Mouse (Mus musculus) heart, embryonic 14.5 days (tissue): ENCODE data around the gene Ppm1n. TPM values are rescaled to one million over a fixed set of nuclear protein-coding genes. Genes with fewer than 3 reads are reported as not detected.
A peak's percentile ranks its signal among the peaks of the same experiment; 100 is the strongest.

Source experiments
- ATAC-seq: fragments of 200-750 bp; cut with Nextera tagmentation; 2 replicates; pipeline ENCODE4 v1.8.0; 2017; ENCODE audit warnings: low read depth, moderate TSS enrichment; ENCODE audit not compliant: insufficient number of reproducible peaks, insufficient read depth, low FRiP score
- H3K27ac ChIP-seq, 2 experiments: fragments of 200-500 bp in 1 of 2; fragments of 300-500 bp in 1 of 2; sonication (generic) in 1 of 2; replicated peaks in 1 of 2; 2 replicates each; pipeline ENCODE4 v1.5.1; 2012 to 2014; ENCODE audit warnings: low read depth in 2 of 2, low read length in 2 of 2, control low read depth in 1 of 2, mild to moderate bottlenecking in 1 of 2, mixed read lengths in 1 of 2; ENCODE audit not compliant: control insufficient read depth in 1 of 2, insufficient read depth in 1 of 2
- H3K27me3 ChIP-seq: fragments of 300-500 bp; sonication (generic); 2 replicates; pipeline ENCODE4 v1.6.1; 2014; ENCODE audit warnings: mild to moderate bottlenecking, low read length, control low read depth; ENCODE audit not compliant: control insufficient read depth, insufficient read depth
- H3K36me3 ChIP-seq: fragments of 300-500 bp; sonication (generic); 2 replicates; pipeline ENCODE4 v1.6.1; 2014; ENCODE audit warnings: mild to moderate bottlenecking, control low read depth, low read length, mixed read lengths; ENCODE audit not compliant: control insufficient read depth, insufficient read depth
- H3K4me1 ChIP-seq, 2 experiments: fragments of 200-500 bp in 1 of 2; fragments of 300-500 bp in 1 of 2; sonication (generic) in 1 of 2; 2 replicates each; pipeline ENCODE4 v1.6.1; 2012 to 2014; ENCODE audit warnings: low read length in 2 of 2, control low read depth in 1 of 2, mixed read lengths in 1 of 2; ENCODE audit not compliant: control insufficient read depth in 2 of 2, insufficient read depth in 2 of 2
- H3K4me2 ChIP-seq: fragments of 300-500 bp; sonication (generic); 2 replicates; pipeline ENCODE4 v1.6.1; 2014; ENCODE audit warnings: mild to moderate bottlenecking, low read length
- H3K4me3 ChIP-seq, 2 experiments: fragments of 200-500 bp in 1 of 2; fragments of 300-500 bp in 1 of 2; sonication (generic) in 1 of 2; 2 replicates each; pipeline ENCODE4 v1.5.1; 2012 to 2014; ENCODE audit warnings: low read length in 2 of 2, mild to moderate bottlenecking in 2 of 2, control low read depth in 1 of 2, low read depth in 1 of 2, moderate library complexity in 1 of 2; ENCODE audit not compliant: control insufficient read depth in 1 of 2, insufficient read depth in 1 of 2
- H3K9ac ChIP-seq: fragments of 300-500 bp; sonication (generic); 2 replicates; pipeline ENCODE4 v1.6.1; 2014; ENCODE audit warnings: mild to moderate bottlenecking, low read length
- H3K9me3 ChIP-seq: fragments of 300-500 bp; sonication (generic); 2 replicates; pipeline ENCODE4 v1.6.1; 2016; ENCODE audit warnings: low read length, control low read depth; ENCODE audit not compliant: control insufficient read depth
- WGBS: fragments of 180-500 bp; shearing (Covaris S2); extraction: QIAGEN DNeasy Blood & Tissue Kit; methylation state at CpG from one replicate; pipeline ENCODE4 v1.1.7; 2014; 5-methylcytosine and 5-hydroxymethylcytosine counted together
- polyA plus RNA-seq: library from polyadenylated mRNA; unstranded; fragments of >200 nt; fragmentation: Nextera tagmentation; extraction: Ambion mirVana; gene quantifications from 2 replicates; pipeline ENCODE4 v1.2.1, GENCODE M21; 2014

The Ppm1n gene
- polyA plus RNA-seq, 1 experiment from 2014 or later: 0.20 TPM

- Histone ChIP-seq H3K4me1 (peaks cover 15 to 33% of the 10 kb centered on the region in 2 experiments), H3K4me2 (no peak overlapping the region), H3K27me3 (no peaks in the 10 kb centered on the region), H3K9me3 (no peaks in the 10 kb centered on the region), H3K27ac (no peak overlapping the region), H3K4me3 (no peak overlapping the region), H3K9ac (no peak overlapping the region), H3K36me3 (peaks cover 8% of the 10 kb centered on the region)
- WGBS: 92% methylated on average over 3 of the region's 3 CpGs
- ATAC-seq: no peak
Observed at GRCm38 (mm10) chr7:19231849-19232248, 48.0 kb downstream of the Ppm1n start.

DNA sequence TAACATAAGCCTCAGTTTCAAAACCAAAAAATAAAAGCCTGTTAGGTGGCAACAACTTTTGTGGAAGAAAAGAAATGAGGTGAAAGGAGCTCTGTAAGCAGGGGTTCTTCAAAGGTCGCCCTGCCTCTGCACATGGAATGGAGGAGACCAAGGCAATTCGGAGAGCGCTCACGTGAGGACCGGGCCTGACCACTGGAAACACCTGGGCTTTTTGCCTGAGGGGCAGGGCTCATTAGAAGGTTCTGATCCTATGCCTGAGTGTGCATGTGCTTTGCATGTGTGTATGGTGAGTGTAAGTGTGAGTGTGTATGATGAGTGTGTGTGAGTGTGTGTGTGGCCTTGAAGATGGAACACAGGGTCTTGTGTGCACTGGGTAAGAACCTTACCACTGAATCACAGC is 49.0 kb downstream of the Ppm1n start:
- peaks cover 9 to 25% of the 10 kb centered on the region in 2 experiments for H3K4me1 ChIP-seq
- H3K9me3 ChIP-seq: no peaks in the 10 kb centered on the region
- H3K27me3 ChIP-seq: no peaks in the 10 kb centered on the region
- H3K36me3 ChIP-seq: peaks cover 8% of the 10 kb centered on the region
- over 99% methylated on average over 5 of the region's 5 CpGs for WGBS
- ATAC-seq: no peak
- H3K9ac ChIP-seq: no peak overlapping the region
- H3K27ac ChIP-seq: no peak overlapping the region
- no peak overlapping the region for H3K4me2 ChIP-seq
- H3K4me3 ChIP-seq: no peak overlapping the region

- ATAC-seq: no peak
- H3K4me1 ChIP-seq: peaks cover 7 to 19% of the 10 kb centered on the region in 2 experiments
- peak overlapping the region; percentile 83; the same call in 1 of the 2 replicates for H3K9ac ChIP-seq
- peaks cover 15% of the 10 kb centered on the region for H3K36me3 ChIP-seq
- H3K27me3 ChIP-seq: no peaks in the 10 kb centered on the region
- no peak overlapping the region for H3K27ac ChIP-seq
- WGBS: 86% methylated on average over 2 of the region's 2 CpGs
- no peak overlapping the region for H3K4me3 ChIP-seq
- no peaks in the 10 kb centered on the region for H3K9me3 ChIP-seq
- H3K4me2 ChIP-seq: no peak overlapping the region
Observed at GRCm38 (mm10) chr7:19230041-19230580, 49.8 kb downstream of the Ppm1n start.

GRCm38 (mm10) chr7:19229404-19229803 is 50.5 kb downstream of the Ppm1n start:
- peak overlapping the region; percentile 83 for H3K9ac ChIP-seq
- H3K9me3 ChIP-seq: no peaks in the 10 kb centered on the region
- ATAC-seq: no peak
- peak overlapping the region in 1 of 2 experiments; percentile 79; a peak in 2 of 4 replicates for H3K27ac ChIP-seq
- 39% methylated on average over 5 of the region's 5 CpGs for WGBS
- peaks cover 16% of the 10 kb centered on the region for H3K36me3 ChIP-seq
- H3K4me3 ChIP-seq: peak overlapping the region; percentile 75 to 76
- peaks cover 7 to 17% of the 10 kb centered on the region in 2 experiments for H3K4me1 ChIP-seq
- peak overlapping the region; percentile 84 for H3K4me2 ChIP-seq
- H3K27me3 ChIP-seq: no peaks in the 10 kb centered on the region

DNA sequence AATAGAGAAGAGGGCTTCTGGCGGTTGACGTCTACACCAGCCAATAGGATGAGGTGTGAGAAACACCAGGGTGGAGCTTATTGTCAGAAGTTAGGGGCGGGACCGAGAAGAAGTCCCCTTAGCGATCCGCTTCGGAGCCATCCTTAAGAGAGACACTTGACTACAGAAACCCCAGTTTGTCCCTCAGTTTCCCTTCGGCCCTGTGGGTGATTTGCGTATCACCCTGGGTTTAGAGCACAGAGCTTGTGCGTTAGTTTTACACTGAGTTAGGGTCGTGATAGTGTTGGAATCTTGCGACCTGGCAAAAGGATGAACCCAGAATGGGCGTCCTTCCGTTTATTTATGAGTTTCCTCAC is 51.1 kb downstream of the Ppm1n start:
- Histone ChIP-seq H3K4me1 (peaks cover 7 to 17% of the 10 kb centered on the region in 2 experiments), H3K27me3 (no peaks in the 10 kb centered on the region), H3K4me2 (peak overlapping the region; percentile 84), H3K36me3 (peaks cover 16% of the 10 kb centered on the region), H3K27ac (peak overlapping the region; percentile 68 to 79), H3K9me3 (no peaks in the 10 kb centered on the region), H3K9ac (peak overlapping the region; percentile 83), H3K4me3 (peak overlapping the region; percentile 75 to 76)
- no peak for ATAC-seq
- WGBS: under 1% methylated on average over 14 of the region's 14 CpGs

DNA sequence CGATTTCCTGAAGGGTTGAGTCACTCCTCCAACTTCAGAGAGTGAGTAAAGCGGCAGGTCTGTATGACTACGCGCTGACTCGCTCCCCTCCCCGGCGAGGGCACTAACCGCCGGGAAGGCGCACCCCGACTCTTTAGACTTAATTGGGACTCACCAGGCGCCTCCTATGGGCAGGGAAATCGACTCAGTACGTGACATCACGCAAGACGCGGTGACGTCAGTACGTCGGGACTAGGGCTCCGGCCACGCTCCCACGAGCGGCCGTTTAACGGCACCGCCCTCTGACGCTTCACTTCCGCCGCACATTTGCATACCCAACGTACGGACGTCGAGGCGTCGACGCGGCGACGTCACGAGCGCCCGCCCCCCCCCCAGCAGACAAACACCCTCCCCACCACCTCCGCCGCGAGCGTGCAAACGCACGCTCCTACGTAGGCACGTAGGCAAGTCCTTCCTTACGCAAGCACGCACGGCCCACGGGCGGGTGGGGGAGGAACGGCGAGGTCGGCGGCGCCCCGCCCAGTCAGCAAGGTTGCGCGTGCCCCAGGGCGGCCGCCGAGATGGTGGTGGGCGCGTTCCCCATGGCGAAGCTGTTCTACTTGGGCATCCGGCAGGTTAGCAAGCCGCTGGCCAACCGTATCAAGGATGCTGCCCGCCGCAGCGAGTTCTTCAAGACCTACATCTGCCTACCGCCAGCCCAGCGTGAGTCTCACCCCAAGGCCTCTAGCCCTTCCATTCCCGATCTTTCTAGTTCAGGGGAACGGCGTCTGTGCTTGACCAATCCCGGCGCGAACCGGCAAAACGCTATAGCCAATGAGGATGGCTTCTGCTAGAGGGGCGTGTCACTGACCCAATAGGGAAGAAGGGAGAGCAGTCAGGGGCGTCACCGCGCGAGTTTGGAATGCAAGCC is 51.7 kb downstream of the Ppm1n start, which contains the start of gene Opa3:
Gene Opa3, plus strand, starts transcription at position 452 of the 910 bp plus-strand sequence.
- Histone ChIP-seq H3K9ac (peak within 1 kb of the TSS; percentile 89), H3K4me2 (peak within 1 kb of the TSS; percentile 84), H3K4me3 (peak within 1 kb of the TSS; percentile 75 to 76), H3K36me3 (peaks cover 16% of the 10 kb centered on the region), H3K27me3 (no peaks in the 10 kb centered on the region), H3K9me3 (no peaks in the 10 kb centered on the region), H3K4me1 (peaks cover 7 to 17% of the 10 kb centered on the region in 2 experiments), H3K27ac (peak within 1 kb of the TSS; percentile 99 to 100)
- WGBS: under 1% methylated on average over 89 of the region's 91 CpGs
- peak; percentile 94 for ATAC-seq

DNA sequence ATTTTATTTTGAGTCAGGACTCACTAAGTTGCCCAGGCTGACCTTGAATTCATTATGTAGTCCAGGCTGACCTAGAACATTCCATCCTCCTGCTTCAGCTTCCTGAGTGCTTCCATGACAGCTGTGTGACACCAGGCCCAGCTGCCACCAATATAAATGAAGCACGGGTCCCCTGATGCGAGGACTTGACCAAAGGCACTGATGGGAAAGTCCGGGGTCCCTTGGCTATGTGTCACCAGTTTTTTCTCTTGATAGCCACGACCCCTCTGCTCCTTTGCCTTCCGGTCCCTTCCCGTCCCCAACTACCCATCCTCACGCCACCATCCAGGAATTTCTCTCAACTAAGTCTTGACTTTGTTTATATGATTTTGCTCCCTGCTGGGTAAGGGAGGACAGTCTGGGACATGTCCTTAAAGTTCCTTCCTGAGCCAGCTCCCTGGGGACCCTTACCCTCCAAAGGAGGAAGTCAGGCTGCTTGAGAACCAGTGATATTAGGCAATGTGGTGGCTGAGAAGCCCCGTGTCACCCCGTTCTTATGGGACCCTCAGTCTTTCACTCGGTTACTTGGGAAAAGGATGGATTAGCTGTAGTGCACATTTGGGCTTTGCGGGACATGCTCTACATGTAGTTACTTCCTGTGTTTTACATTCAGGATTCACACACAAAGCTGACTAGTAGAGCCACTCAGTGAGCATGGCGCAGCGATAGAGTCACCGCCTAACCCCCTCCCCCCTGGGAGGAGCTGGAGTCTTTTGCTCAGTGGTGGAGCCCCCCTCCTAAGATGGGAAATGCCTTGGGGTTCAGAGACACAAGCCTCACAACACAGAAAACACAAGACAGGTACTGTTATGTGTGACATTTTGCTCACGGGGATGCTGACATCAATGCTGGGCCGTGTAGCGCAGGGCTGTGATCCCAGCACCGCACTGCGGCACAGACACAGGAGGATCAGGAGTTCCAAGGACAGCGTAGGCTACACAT is 52.8 kb downstream of the Ppm1n start:
- H3K27me3 ChIP-seq: no peaks in the 10 kb centered on the region
- H3K36me3 ChIP-seq: peaks cover 16% of the 10 kb centered on the region
- H3K9me3 ChIP-seq: no peaks in the 10 kb centered on the region
- peak overlapping the region; percentile 71 to 76 for H3K4me3 ChIP-seq
- peak overlapping the region; percentile 89 for H3K9ac ChIP-seq
- peak overlapping the region; percentile 80 for H3K4me2 ChIP-seq
- WGBS: 17% methylated on average over 20 of the region's 20 CpGs
- peak; percentile 18; the same call in 1 of the 2 replicates for ATAC-seq
- H3K4me1 ChIP-seq: peaks cover 7 to 14% of the 10 kb centered on the region in 2 experiments
- peak overlapping the region; percentile 91 to 100 for H3K27ac ChIP-seq
